Mouse (Mus musculus) cortical plate, adult 2 months (tissue): ENCODE measurements around the gene Cmss1. TPM values are rescaled to one million over a fixed set of nuclear protein-coding genes. Genes with fewer than 3 reads are reported as not detected.

Experiments
- H3K27ac ChIP-seq: fragments of 200-500 bp; 2 replicates; pipeline ENCODE4 v1.5.1; 2012; ENCODE audit warnings: low read length, control low read depth, inconsistent platforms; ENCODE audit not compliant: insufficient read depth
- H3K4me1 ChIP-seq: fragments of 200-500 bp; 2 replicates; pipeline ENCODE4 v1.6.1; 2011; ENCODE audit warnings: low read length; ENCODE audit not compliant: control insufficient read depth, insufficient read depth
- H3K4me3 ChIP-seq: fragments of 200-500 bp; 2 replicates; pipeline ENCODE4 v1.5.1; 2011; ENCODE audit warnings: mild to moderate bottlenecking, low read length, control low read depth; ENCODE audit not compliant: insufficient read depth
- CTCF ChIP-seq: fragments of 200-500 bp; IDR thresholded peaks from 2 replicates; pipeline ENCODE4 v1.5.1; 2011; ENCODE audit warnings: mild to moderate bottlenecking, control low read depth, low read length; ENCODE audit not compliant: insufficient read depth; ENCODE audit errors: extremely low read depth
- POLR2A ChIP-seq: fragments of 200-500 bp; IDR thresholded peaks from 2 replicates; pipeline ENCODE4 v1.6.1; 2011; ENCODE audit warnings: mild to moderate bottlenecking, low read length, control low read depth; ENCODE audit not compliant: insufficient read depth; ENCODE audit errors: extremely low read depth
- polyA plus RNA-seq: library from polyadenylated mRNA; depleted of rRNA; stranded (reverse); fragments of >200 nt; gene quantifications from 2 replicates; pipeline ENCODE4 v1.2.3, GENCODE M21; 2012; rRNA removed

The Cmss1 gene
- polyA plus RNA-seq, 1 experiment, result 9.5 TPM

DNA sequence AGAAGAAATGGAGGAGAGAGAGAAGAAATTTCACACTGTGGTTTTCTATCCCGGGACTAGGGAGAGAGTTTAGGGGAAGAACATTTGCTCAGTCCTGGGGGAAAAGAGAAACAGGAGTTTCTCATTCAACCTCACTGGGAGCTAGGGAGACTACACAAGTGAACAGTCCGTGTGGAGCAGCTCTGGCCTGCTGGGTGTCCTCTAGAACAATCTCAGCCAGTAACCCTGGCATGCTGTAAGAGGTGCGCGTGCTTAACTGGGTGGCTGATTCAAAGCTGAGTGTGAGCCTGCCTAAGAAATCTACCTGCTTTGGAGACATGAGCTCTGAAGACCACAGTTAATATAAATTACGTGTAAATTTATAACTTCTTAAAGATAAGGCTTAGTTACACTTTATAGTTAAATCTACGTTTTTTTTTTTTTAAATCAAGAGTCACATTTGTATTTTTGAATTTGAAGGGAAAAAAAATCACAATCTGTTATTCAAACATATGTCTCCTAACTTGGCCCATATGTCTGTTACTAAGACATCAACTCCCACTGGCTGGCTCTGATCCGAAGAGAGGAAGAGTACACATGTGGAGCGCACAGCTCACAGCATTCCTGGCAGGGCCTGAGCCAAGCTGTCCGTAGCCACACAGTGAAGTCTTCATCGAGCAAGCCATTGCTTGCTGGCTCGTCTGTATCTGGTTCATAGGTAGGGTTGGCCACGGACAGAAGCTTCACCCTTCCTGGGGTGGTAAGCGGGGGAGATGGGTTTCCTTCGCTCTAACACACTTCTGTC is 338.4 kb downstream of the Cmss1 start:
- Histone ChIP-seq H3K27ac (no peak overlapping the region), H3K4me1 (0 out of 2 replicates have a peak, but pooled peaks cover 3% of the 10 kb centered on the region), H3K4me3 (no peak overlapping the region)
- TF ChIP-seq CTCF (no peak), POLR2A (no peak)

- H3K4me3 ChIP-seq, result no peak overlapping the region
- TF ChIP-seq POLR2A (no peak), CTCF (no peak)
- H3K27ac ChIP-seq, result no peak overlapping the region
- 0 out of 2 replicates have a peak, but pooled peaks cover 3% of the 10 kb centered on the region for H3K4me1 ChIP-seq
These were observed 339.6 kb downstream of the Cmss1 start for GRCm38 (mm10) chr16:57267068-57267467.

- no peak for TF ChIP-seq CTCF
- TF ChIP-seq POLR2A, result no peak
- Histone ChIP-seq H3K27ac (no peak overlapping the region), H3K4me3 (no peak overlapping the region), H3K4me1 (no peaks in the 10 kb centered on the region)
These were observed 346.5 kb downstream of the Cmss1 start for GRCm38 (mm10) chr16:57260152-57260551.

GRCm38 (mm10) chr16:57259356-57260083 is 347.1 kb downstream of the Cmss1 start:
- TF ChIP-seq POLR2A (no peak), CTCF (no peak)
- Histone ChIP-seq H3K4me1 (no peaks in the 10 kb centered on the region), H3K4me3 (no peak overlapping the region), H3K27ac (no peak overlapping the region)

Other genes starting within 250 kb of the Cmss1 start
- 1.3 and 1.4 TPM in 2 replicates for gene Col8a1, start 147.9 kb upstream of the Cmss1 start, polyA plus RNA-seq